Mouse (Mus musculus) MEL (cell line): ENCODE results near the gene Akap11. TPM values are rescaled to one million over a fixed set of nuclear protein-coding genes. Genes with fewer than 3 reads are reported as not detected.

Source experiments
- DNase-seq: peaks from one replicate; pipeline ENCODE4 v3.0.0; 2011; ENCODE audit warnings: low read depth, low spot score
- H3K27ac ChIP-seq: 2 replicates; pipeline ENCODE4 v1.5.1; 2012; ENCODE audit warnings: low read depth, mild to moderate bottlenecking, control low read depth, low read length, moderate library complexity; ENCODE audit not compliant: control insufficient read depth
- H3K27me3 ChIP-seq, 2 experiments: fragments of 150-350 bp in 1 of 2; sonication (generic) in 1 of 2; 2 replicates each; pipeline ENCODE4 v1.6.1; 2012; ENCODE audit warnings: low read length in 2 of 2, mild to moderate bottlenecking in 2 of 2, improper control_type of control experiment in 1 of 2, moderate library complexity in 1 of 2; ENCODE audit not compliant: insufficient read depth in 2 of 2, control insufficient read depth in 1 of 2
- H3K36me3 ChIP-seq, 2 experiments: 2 replicates each; pipeline ENCODE4 v1.6.1; 2012 to 2014; ENCODE audit warnings: low read length in 2 of 2, improper control_type of control experiment in 1 of 2, inconsistent platforms in 1 of 2, mild to moderate bottlenecking in 1 of 2; ENCODE audit not compliant: insufficient read depth in 2 of 2, control insufficient read depth in 1 of 2
- H3K4me1 ChIP-seq, 2 experiments: fragments of 150-350 bp in 1 of 2; sonication (generic) in 1 of 2; 2 replicates each; pipeline ENCODE4 v1.6.1; 2012; ENCODE audit warnings: low read length in 2 of 2, improper control_type of control experiment in 1 of 2, mild to moderate bottlenecking in 1 of 2; ENCODE audit not compliant: insufficient read depth in 2 of 2, control insufficient read depth in 1 of 2
- H3K4me3 ChIP-seq, 2 experiments: fragments of 150-350 bp in 1 of 2; sonication (generic) in 1 of 2; 2 replicates each; pipeline ENCODE4 v1.5.1; 2012; ENCODE audit warnings: low read depth in 2 of 2, low read length in 2 of 2, mild to moderate bottlenecking in 2 of 2, moderate library complexity in 2 of 2, control low read depth in 1 of 2, improper control_type of control experiment in 1 of 2; ENCODE audit not compliant: control insufficient read depth in 1 of 2, insufficient read depth in 1 of 2
- H3K79me2 ChIP-seq: 2 replicates; pipeline ENCODE4 v1.6.1; 2012; ENCODE audit warnings: mild to moderate bottlenecking, low read length, moderate library complexity; ENCODE audit not compliant: control insufficient read depth, poor library complexity, insufficient read depth
- H3K9ac ChIP-seq: 2 replicates; pipeline ENCODE4 v1.6.1; 2012; ENCODE audit warnings: low read depth, mild to moderate bottlenecking, control low read depth, low read length, moderate library complexity; ENCODE audit not compliant: control insufficient read depth, poor library complexity, severe bottlenecking
- H3K9me3 ChIP-seq: fragments of 150-350 bp; sonication (generic); replicated peaks from 2 replicates; pipeline ENCODE4 v1.6.1; 2012; ENCODE audit warnings: mild to moderate bottlenecking, low read length, improper control_type of control experiment, moderate library complexity; ENCODE audit not compliant: insufficient read depth
- BHLHE40 ChIP-seq: IDR thresholded peaks from 2 replicates; pipeline ENCODE4 v1.6.1; 2012; ENCODE audit warnings: low read depth, mild to moderate bottlenecking, inconsistent platforms, low read length, improper control_type of control experiment, borderline replicate concordance
- JUND ChIP-seq: IDR thresholded peaks from 2 replicates; pipeline ENCODE4 v1.6.1; 2011; ENCODE audit warnings: low read depth, mild to moderate bottlenecking, improper control_type of control experiment, low read length
- NELFE ChIP-seq: IDR thresholded peaks from 2 replicates; pipeline ENCODE4 v1.6.1; 2011; ENCODE audit warnings: low read depth, low read length, improper control_type of control experiment
- POLR2AphosphoS2 ChIP-seq: IDR thresholded peaks from 2 replicates; pipeline ENCODE4 v1.6.1; 2011; ENCODE audit warnings: low read length, improper control_type of control experiment
- POLR2AphosphoS5 ChIP-seq: IDR thresholded peaks from 2 replicates; pipeline ENCODE4 v1.6.1; 2012; ENCODE audit warnings: low read depth, borderline replicate concordance, mild to moderate bottlenecking, inconsistent platforms, low read length, moderate library complexity, mixed read lengths
- RAD21 ChIP-seq: IDR thresholded peaks from 2 replicates; pipeline ENCODE4 v1.6.1; 2011; ENCODE audit warnings: mild to moderate bottlenecking, low read depth, low read length, improper control_type of control experiment
- ZC3H11A ChIP-seq: IDR thresholded peaks from 2 replicates; pipeline ENCODE4 v1.6.1; 2012; ENCODE audit warnings: low read depth, mild to moderate bottlenecking, inconsistent platforms, low read length, improper control_type of control experiment
- ZMIZ1 ChIP-seq: IDR thresholded peaks from 2 replicates; pipeline ENCODE4 v1.6.1; 2012; ENCODE audit warnings: low read depth, mild to moderate bottlenecking, inconsistent platforms, low read length, improper control_type of control experiment, moderate library complexity
- polyA plus RNA-seq, 2 experiments: library from polyadenylated mRNA; stranded (reverse) in 1 of 2; unstranded in 1 of 2; fragments of >175 nt in 1 of 2; fragments of >200 nt in 1 of 2; gene quantifications; 2 replicates each; pipeline versions ENCODE4 v1.2.1 to v1.2.4; 2012; ENCODE audit warnings: low replicate concordance in 2 of 2, low read depth in 1 of 2; ENCODE audit not compliant: insufficient read length in 2 of 2, insufficient read depth in 1 of 2, missing spikeins in 1 of 2
- total RNA-seq: library from RNA; depleted of rRNA; stranded (reverse); fragments of 300-350 nt; gene quantifications from 2 replicates; pipeline ENCODE4 v1.2.3, GENCODE M21; 2012

The Akap11 gene
- total and polyA plus RNA-seq, 3 experiments, result 13.0 to 25.4 (median 17.1) TPM

GRCm38 (mm10) chr14:78482385-78483231 is 54.0 kb downstream of the Akap11 start:
- Histone ChIP-seq H3K27ac (no peak overlapping the region), H3K27me3 (no peaks in the 10 kb centered on the region), H3K36me3 (no peaks in the 10 kb centered on the region), H3K4me1 (no peaks in the 10 kb centered on the region), H3K4me3 (no peak overlapping the region), H3K79me2 (no peaks in the 10 kb centered on the region), H3K9me3 (no peaks in the 10 kb centered on the region), H3K9ac (no peak overlapping the region)
- TF ChIP-seq POLR2AphosphoS2, result no peak
- TF ChIP-seq RAD21, result peak; percentile 9
- no peak for DNase-seq

- no peaks in the 10 kb centered on the region for H3K9me3 ChIP-seq
- DNase-seq, result no peak
- no peaks in the 10 kb centered on the region for H3K79me2 ChIP-seq
- H3K27me3 ChIP-seq, result no peaks in the 10 kb centered on the region
- no peaks in the 10 kb centered on the region for H3K36me3 ChIP-seq
- H3K4me3 ChIP-seq, result no peak overlapping the region
- TF ChIP-seq BHLHE40, result no peak
- H3K27ac ChIP-seq, result no peak overlapping the region
- H3K9ac ChIP-seq, result no peak overlapping the region
- H3K4me1 ChIP-seq, result no peaks in the 10 kb centered on the region
These were observed 62.5 kb downstream of the Akap11 start for GRCm38 (mm10) chr14:78474058-78474457.

GRCm38 (mm10) chr14:78470714-78471113 is 65.9 kb downstream of the Akap11 start:
- Histone ChIP-seq H3K27me3 (no peaks in the 10 kb centered on the region), H3K4me1 (no peaks in the 10 kb centered on the region), H3K4me3 (no peak overlapping the region), H3K9ac (no peak overlapping the region), H3K27ac (no peak overlapping the region), H3K9me3 (no peaks in the 10 kb centered on the region), H3K36me3 (no peaks in the 10 kb centered on the region), H3K79me2 (no peaks in the 10 kb centered on the region)
- TF ChIP-seq NELFE (no peak), ZC3H11A (no peak), JUND (no peak), POLR2AphosphoS2 (no peak), POLR2AphosphoS5 (no peak), ZMIZ1 (no peak)
- DNase-seq, result no peak
